Mouse (Mus musculus) cerebellum, adult 2 months (tissue): Measurements from ENCODE around the gene Homer2.

Experiments
- CTCF ChIP-seq: fragments of 200-500 bp; IDR thresholded peaks from 2 replicates; pipeline ENCODE4 v1.5.1; 2011; ENCODE audit warnings: low read depth, mild to moderate bottlenecking, control low read depth, low read length, moderate library complexity, borderline replicate concordance; ENCODE audit not compliant: insufficient read depth
- POLR2A ChIP-seq: fragments of 200-500 bp; IDR thresholded peaks from 2 replicates; pipeline ENCODE4 v1.6.1; 2011; ENCODE audit warnings: low read length, control low read depth, borderline replicate concordance; ENCODE audit not compliant: insufficient read depth

DNA sequence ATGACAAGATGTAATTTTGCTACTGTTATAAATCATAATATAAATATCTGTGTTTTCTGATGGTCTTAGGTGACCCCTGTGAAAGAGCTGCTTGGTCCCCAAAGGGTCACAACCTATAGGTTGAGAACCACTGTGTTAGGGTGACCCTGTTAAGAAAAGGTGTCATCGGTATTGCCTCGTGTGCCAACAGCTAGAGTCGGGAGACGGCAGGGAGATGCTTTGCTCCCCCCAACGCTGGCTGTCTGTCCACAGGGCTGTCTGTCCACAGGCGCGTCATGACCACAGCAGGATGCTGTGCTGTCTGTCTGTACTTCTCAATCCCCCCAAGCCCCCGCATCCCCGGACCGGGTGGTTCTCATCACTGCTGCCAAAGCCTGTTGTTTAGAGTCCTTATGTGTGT, 131.7 kb downstream of the Homer2 start:
- no peak for TF ChIP-seq POLR2A
- no peak for TF ChIP-seq CTCF
